Mouse (Mus musculus) embryo, embryonic 10 days (tissue): ENCODE results near the gene Tcfl5.

Experiments
- DNase-seq: peaks from one replicate; pipeline ENCODE4 v3.0.0-alpha.2; 2015; ENCODE audit warnings: low spot score

Tcfl5 gene

DNA sequence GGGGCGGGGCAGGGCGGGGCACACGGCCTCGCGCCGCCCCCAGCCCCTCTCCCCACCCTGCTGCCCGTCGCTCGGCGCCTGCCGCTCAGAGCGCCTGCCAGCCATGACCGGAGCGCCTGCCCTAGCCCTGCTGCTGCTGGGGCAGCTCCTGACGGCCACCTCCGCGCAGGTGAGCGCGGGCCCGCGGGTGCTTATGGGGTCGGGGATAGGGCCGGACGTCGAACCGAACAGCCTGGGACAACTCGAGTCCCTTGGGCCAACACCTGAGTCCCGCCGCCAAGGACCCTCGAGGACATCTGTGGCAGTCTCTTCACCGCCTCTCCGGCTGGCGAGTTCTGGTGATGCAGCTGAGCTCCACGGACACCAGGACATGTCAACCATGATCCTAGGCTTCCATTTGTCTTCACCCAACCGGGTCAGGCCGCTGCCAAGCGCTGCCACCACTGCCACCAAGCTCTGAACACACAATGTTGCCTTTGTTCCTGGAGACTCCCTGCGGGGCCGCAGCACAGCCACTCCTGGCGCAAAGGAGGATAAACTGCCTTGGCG is 44.3 kb downstream of the Tcfl5 start:
- DNase-seq = peak; percentile 36

DNA sequence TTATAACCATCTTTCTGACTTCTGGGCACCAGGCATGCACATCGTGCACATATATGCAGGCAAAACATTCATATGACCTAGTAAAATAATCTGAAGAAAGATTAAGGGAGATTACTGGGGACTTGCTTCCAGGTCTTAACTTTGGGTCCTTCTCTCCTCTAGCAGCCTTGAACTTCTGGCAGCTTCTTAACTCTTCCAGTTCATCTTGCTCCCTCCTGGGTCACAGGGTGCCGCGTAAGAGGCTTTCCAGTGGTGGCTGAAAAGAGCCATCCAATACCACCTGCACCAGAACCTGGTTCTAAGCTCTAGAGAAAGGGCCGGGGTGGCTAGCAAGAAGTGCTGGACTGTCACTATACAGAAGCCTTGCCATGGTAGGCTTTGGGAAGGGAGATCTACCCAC is 45.0 kb downstream of the Tcfl5 start, which contains the start of gene Col9a3:
Col9a3 (plus strand) TSS at position 301 of the 400 bp plus-strand sequence.
- DNase-seq = no peak

DNA sequence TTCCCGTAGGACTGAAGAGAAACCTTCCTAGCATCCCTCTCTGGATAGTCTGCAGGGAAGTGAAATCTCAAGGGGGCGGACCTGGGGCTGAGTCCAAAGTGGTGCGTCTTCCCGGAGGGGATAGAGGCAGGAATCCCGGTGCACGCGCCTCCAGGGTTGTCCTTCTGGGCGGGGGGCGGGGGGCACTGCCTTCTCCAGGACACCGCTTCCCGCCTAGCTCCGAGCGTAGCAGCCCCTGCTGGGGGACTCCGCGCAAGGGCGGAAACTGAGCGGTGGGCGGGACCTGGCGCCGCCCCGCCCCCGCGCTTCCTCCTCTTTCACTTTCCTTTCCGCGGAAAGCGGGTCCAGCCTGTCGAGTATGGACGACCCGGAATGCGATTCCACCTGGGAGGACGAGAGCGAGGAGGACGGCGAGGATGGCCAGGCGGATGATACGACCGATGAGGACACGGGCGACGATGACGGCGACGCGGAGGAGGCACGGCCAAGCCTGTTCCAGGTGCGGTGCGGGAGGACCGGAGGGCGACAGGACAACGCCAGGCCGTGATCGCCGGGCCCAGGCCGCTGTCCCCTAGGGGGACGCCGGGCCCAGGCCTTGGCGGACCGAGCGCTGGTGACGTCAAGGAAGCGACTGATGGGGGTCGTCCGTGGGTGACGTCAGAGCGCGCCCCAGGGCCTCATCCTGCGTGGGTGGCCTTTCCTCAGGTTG is 53.2 kb downstream of the Tcfl5 start, which contains the start of gene Ogfr:
Ogfr (plus strand) TSS at position 123 of the 709 bp plus-strand sequence.
- peak; percentile 90 for DNase-seq

DNA sequence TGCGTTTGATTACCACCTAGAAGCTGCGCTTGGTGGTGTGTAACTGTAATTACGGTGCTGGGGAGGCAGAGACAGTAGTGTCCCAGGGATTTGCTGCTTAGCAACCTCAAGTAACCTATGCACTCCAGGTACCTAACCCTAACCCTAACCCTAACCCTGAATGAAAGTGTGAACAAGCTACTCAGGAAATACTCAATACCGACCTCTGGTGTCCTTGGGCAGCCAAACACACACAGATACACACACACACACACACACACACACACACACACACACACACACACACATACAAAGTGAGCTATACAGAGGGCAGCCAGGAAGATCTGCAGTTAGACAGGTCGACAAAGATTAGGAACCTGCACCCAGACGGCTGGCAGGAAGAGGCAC is 53.8 kb downstream of the Tcfl5 start:
- no peak for DNase-seq

DNA sequence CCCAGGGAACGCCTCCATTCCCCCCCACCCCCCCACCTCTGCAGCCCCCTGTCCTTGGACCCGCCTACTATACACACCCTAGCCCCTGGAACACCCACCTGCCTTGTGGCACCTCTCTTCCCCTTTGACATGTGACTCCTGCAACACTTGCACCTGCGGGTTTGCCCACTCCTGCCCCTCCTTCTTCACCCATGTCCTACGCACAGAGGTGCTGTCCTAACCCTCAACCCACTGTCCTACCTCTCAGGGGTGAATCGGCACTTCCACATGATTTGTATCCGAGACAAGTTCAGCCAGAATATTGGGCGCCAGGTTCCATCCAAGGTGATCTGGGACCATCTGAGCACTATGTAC is 59.4 kb downstream of the Tcfl5 start:
- no peak for DNase-seq

DNA sequence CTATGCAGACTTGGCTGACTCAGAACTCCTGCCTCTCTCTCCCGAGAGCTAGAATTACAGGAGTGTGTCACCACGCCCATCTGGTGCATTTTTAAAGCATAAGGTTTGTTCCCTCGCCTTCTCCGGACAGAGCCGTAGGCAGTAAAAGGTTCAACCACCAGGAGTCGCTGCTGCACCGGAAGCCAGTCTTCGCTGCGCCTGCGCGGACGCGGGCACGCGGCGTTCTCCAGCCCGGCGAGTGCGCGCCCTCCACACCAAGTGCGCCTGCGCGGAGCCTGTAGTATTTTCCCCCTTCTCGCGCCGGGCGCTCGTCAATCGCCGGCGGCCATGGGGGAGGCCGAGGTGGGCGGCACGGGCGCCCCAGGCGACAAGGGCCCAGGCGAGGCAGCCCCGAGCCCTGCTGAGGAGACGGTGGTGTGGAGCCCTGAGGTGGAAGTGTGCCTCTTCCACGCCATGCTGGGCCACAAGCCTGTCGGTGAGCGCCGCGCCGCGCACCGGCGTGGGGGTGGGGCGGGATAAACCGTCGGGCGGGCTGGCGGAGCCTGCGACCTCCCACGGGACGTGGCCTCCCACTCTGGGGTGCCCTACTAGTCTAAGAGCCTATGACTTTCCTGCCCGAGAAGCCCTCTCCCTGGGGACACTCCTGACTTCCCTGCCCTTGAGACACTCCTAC is 59.9 kb downstream of the Tcfl5 start:
- DNase-seq = peak; percentile 97

DNA sequence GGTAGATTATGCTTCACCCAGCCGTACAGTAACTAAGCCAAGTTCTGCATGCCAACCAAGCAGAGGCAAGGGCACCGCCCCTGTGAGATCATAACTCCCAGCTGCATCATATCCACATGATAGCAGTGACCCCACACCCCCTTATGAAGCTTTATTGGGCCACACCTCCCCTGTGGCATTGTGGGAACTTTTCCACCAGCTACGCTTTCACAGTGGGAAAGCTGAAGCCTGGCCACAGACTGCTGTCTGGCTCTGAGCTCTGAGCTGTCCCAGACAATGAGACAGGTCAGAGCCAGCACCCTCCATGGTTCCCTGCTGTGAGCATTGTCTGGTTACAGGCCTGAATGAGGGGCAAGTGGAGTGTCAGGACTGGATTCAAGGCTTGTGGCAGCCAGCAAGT is 61.5 kb downstream of the Tcfl5 start, which contains the start of gene Mrgbp:
Mrgbp (plus strand) TSS at position 303 of the 400 bp plus-strand sequence.
- no peak for DNase-seq

DNA sequence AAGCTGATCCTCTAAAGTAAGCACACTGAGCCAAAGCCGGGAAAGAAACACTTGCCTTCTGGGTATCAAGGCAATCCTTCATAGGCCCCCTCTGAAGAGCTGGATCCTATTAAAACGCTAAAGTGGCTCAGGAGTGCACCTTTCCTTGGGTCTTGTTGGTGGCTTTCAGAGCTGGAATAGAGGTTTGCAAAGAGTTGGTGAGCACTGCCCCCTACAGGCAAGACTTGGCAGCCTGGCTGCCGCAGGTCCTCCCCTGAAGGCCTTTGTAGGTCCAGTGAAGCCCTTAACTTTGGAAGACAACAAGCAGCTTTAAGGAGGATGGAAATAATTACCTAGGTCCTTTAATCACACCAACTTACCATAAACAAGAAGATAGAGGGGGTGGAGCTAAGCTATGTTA is 63.8 kb downstream of the Tcfl5 start:
- peak; percentile 86 for DNase-seq

DNA sequence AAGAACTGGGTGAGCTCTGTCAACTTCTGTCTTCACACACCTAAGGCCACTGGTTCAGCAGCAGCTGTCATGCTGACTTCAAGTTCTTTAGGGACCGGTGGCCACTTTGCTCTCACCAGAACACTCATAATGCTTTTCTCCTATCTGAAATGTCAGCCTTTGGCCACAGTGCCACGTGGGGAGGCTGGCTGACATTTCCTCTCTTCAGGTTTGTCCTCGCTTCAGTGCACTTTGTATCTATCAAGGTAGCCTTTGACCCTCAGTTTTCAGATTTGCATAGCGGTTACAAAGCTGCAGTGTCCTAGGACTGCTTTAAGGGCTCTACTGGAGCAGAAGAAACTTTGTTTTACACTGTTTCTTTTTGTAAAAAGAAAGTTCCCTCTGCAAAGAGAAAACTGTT is 66.0 kb downstream of the Tcfl5 start:
- DNase-seq = peak; percentile 38
